Mouse (Mus musculus) layer of hippocampus, adult 9-10 months (tissue): ENCODE results near the gene Adam33.

Experiments
- DNase-seq: peaks from one replicate; pipeline ENCODE4 v3.0.0; 2022; ENCODE audit warnings: low spot score

Gene Adam33

DNA sequence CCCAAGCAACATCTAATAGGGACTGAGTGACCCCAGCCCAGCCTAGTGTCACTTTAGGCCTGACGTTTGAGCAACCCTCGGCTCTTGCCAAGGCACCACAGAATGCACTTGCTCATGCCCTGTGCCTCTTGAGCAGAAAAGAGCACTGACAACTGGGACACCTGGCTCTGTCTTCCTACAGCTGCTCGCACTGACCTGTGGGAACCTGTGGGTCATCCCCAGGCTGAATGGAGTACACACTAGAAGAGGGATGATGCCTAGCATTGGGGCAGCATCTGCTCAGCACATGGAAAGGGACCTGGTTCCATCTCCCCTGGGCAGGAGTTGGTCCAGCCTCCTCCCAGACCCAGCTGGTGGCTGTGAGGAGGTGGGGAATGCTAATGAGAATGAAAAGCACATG is 36.7 kb downstream of the Adam33 start:
- no peak for DNase-seq

DNA sequence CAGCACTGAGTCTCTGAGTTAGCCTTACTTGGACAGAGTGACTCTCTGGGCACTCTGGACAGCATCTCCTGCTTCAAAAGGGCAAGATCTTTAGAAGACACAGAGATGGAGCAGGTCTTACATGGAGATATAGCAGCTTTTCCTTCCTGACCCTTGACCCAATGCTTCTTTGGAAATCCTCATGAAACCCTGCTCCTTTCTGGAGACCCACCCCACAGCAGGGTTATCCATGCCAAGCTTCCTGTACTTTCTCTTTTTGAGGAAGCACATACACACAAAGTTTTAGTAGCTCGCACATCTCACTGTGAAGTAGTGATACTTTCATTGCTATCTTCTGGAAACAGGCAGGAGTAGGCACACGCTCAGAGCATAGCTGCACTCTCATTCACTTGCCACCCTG is 38.4 kb downstream of the Adam33 start:
- no peak for DNase-seq

DNA sequence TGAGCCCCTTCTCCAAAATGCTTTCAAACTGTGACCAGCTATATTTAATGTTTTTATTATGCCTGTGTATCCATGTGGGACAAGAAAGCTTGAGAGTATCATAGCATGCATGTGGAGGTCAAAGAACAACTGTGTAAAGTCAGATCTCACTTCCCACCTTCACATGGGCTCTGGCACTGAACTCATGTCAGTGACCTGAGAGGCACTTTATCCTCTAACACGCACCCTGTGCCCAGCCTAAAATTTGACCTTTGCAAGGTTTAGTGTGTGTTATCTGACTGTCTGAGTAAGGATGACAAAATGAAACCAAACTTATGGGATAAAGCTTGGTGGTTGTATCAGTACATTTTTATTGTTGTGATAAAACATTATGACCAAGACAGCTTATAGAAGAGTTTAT is 53.0 kb downstream of the Adam33 start:
- no peak for DNase-seq

DNA sequence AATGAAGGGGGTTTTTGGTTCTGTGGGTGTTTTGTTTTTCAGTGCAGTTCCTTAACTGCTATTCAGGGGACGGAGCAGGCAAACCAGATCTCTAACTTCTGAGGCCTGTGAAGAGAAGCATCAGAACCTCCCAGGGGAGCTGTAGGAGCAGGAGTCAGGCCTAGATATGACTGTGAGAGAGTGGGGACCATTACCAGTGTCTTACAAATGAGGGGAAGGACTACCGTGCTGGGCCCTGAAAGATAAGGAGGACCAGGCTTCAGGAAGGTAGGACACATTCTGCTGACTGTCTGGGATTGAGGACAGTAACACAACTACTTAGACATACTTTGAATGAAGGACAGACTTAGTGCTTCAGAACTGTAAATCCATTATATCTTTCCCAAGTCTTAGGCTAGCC is 54.5 kb downstream of the Adam33 start:
- no peak for DNase-seq
